Mouse (Mus musculus): ENCODE measurements around the gene Snrk.

GRCm38 (mm10) chr9:122169901-122170300 lies 52.8 kb downstream of the Snrk start:
- no peak for TF ChIP-seq CHD1 (IDR thresholded peaks at IDR 0.05; ENCODE audit: low read depth, low read length)
- no peak for TF ChIP-seq MAFK (IDR thresholded peaks at IDR 0.05; ENCODE audit: borderline replicate concordance, low read depth, low read length)
- no peak for TF ChIP-seq POLR2A (IDR thresholded peaks at IDR 0.05; ENCODE audit: control insufficient read depth in 1 of 2, insufficient read depth in 1 of 2, low read depth in 1 of 2, low read length in 2 of 2, poor library complexity in 1 of 2)
- no peak for TF ChIP-seq ZNF384 (IDR thresholded peaks at IDR 0.05; ENCODE audit: low read depth, low read length)
- TF ChIP-seq SMC3 (IDR thresholded peaks at IDR 0.05; ENCODE audit: low read depth, low read length), result no peak
- no peak for TF ChIP-seq CTCF (IDR thresholded peaks at IDR 0.05 in 2 of 3, conservative IDR thresholded peaks at IDR 0.05 in 1 of 3; ENCODE audit: control insufficient read depth in 1 of 3, insufficient read depth in 1 of 3, low read depth in 2 of 3, low read length in 3 of 3, poor library complexity in 1 of 3, severe bottlenecking in 1 of 3)
- no peak for TF ChIP-seq TAL1 (IDR thresholded peaks at IDR 0.05; ENCODE audit: low read length)
- TF ChIP-seq MYC (IDR thresholded peaks at IDR 0.05; ENCODE audit: low read depth, low read length), result no peak
- TF ChIP-seq MAX (IDR thresholded peaks at IDR 0.05; ENCODE audit: low read length), result no peak
- no peak for TF ChIP-seq POLR2AphosphoS2 (IDR thresholded peaks at IDR 0.05; ENCODE audit: low read length)
- no peak for TF ChIP-seq JUND (IDR thresholded peaks at IDR 0.05; ENCODE audit: low read depth, low read length)
- no peak for TF ChIP-seq EP300 (IDR thresholded peaks at IDR 0.05; ENCODE audit: low read depth in 1 of 2, low read length in 2 of 2)
